ENCODE assay signal across 13 mouse cellular contexts in the genomic region with DNA sequence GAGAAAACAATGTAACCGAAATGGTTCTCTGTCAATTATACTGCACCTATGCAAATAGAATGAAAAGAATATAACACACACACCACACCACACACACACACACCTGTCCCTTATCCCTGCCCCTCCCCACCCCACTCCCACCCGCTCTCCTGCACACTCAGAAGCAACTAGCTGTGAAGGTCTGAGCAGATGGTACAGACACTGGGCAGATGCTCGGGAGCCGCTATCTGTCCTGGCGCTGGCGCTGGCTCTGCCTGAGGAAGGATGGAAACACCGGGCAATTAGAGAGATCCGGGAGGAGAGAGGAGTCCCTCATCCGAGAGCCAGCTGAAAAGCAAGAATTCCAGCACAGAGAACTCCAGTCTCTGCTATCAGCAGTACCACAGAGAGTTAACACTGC. TPM values are rescaled to one million over a fixed set of nuclear protein-coding genes. Genes with fewer than 3 reads are reported as not detected.
DNase-seq lines count a peak whose midpoint lies in the region; ATAC-seq and TF ChIP-seq lines count a peak whose summit lies in the region.
"Had no signal": no experiment of that assay in that cellular context is flagged by ENCODE, and none has a peak within 500 bp of the region (broad histone marks: within the 10 kb centered on the region; RNA-seq: fewer than 3 reads in every experiment).

No protein-coding gene starts in this region.

- H3K27me3 ChIP-seq in heart, embryonic 13.5 days (replicated peaks), result no peaks in the 10 kb centered on the region
- H3K27me3 ChIP-seq in neural tube, embryonic 14.5 days (ENCODE audit: control insufficient read depth, insufficient read depth, low read length), result no peaks in the 10 kb centered on the region
- H3K27me3 ChIP-seq: Patski had no signal

- H3K4me1 ChIP-seq in heart, embryonic 13.5 days, result peaks cover 47% of the 10 kb centered on the region
- H3K4me1 ChIP-seq in neural tube, embryonic 14.5 days (ENCODE audit: control insufficient read depth, insufficient read depth, low read length), result 0 out of 2 replicates have a peak, but pooled peaks cover 5% of the 10 kb centered on the region

- no peak for TF ChIP-seq POLR2A in brain, embryonic 14.5 days (IDR thresholded peaks at IDR 0.05; ENCODE audit: borderline replicate concordance, extremely low read depth, insufficient read depth, insufficient read length, poor library complexity, severe bottlenecking)

- WGBS in heart, embryonic 13.5 days, result 49% methylated on average over 9 of the region's 9 CpGs
- 41% methylated on average over 9 of the region's 9 CpGs for WGBS in neural tube, embryonic 14.5 days

- TF ChIP-seq CTCF in brain, embryonic 14.5 days (IDR thresholded peaks at IDR 0.05; ENCODE audit: borderline replicate concordance, extremely low read depth, insufficient read depth, insufficient read length), result no peak

- no peaks in the 10 kb centered on the region for H3K36me3 ChIP-seq in heart, embryonic 13.5 days
- no peaks in the 10 kb centered on the region for H3K36me3 ChIP-seq in neural tube, embryonic 14.5 days (ENCODE audit: control insufficient read depth, insufficient read depth, low read length)

- no peak for DNase-seq in heart, postnatal 4 days
- DNase-seq in brain, embryonic 14.5 days (ENCODE audit: low read depth), result peak; percentile 67
- peak; percentile 56 to 70 for DNase-seq in cerebellum, postnatal 10 days
- DNase-seq in adrenal gland, adult 2 months, result no peak
- DNase-seq in T-cell, adult 2 months (ENCODE audit: low spot score), result no peak
- DNase-seq: adrenal gland, postnatal 36 days; embryo, embryonic 11 days; heart, adult 18-20 months; thymus, adult 2 months had no signal

- H3K9me3 ChIP-seq in heart, embryonic 13.5 days, result no peaks in the 10 kb centered on the region
- no peaks in the 10 kb centered on the region for H3K9me3 ChIP-seq in neural tube, embryonic 14.5 days (ENCODE audit: control insufficient read depth, low read length)

- no peak for ATAC-seq in heart, embryonic 13.5 days (ENCODE audit: extremely low read depth, insufficient number of reproducible peaks, low FRiP score, low TSS enrichment)
- ATAC-seq in neural tube, embryonic 14.5 days (ENCODE audit: low read depth), result peak; percentile 68
- ATAC-seq: Patski had no signal

- no peak overlapping the region for H3K27ac ChIP-seq in heart, embryonic 13.5 days (replicated peaks)
- no peak overlapping the region for H3K27ac ChIP-seq in neural tube, embryonic 14.5 days (ENCODE audit: low read depth, low read length)
- H3K27ac ChIP-seq: kidney, postnatal 0 days had no signal

- peak overlapping the region; percentile 2; the same call in 1 of the 2 replicates for H3K9ac ChIP-seq in heart, embryonic 13.5 days
- H3K9ac ChIP-seq in neural tube, embryonic 14.5 days (replicated peaks; ENCODE audit: low read depth, low read length), result no peak overlapping the region

- H3K4me2 ChIP-seq in heart, embryonic 13.5 days, result no peak overlapping the region
- no peak overlapping the region for H3K4me2 ChIP-seq in neural tube, embryonic 14.5 days (ENCODE audit: low read depth, low read length)

- no peak overlapping the region for H3K4me3 ChIP-seq in heart, embryonic 13.5 days
- no peak overlapping the region for H3K4me3 ChIP-seq in neural tube, embryonic 14.5 days (ENCODE audit: low read depth, low read length)

RNA-seq across cellular contexts. Expression of a gene that starts 42.3 kb away (rescaled TPM):
- 26.1 and 29.3 TPM in 2 replicates for polyA plus RNA-seq in heart, embryonic 13.5 days (2015; fragmentation: Nextera tagmentation; extraction: Ambion mirVana)
- total RNA-seq in heart, postnatal 4 days (2021), result 10 to 100 TPM; 60.9 to 66.7 TPM
- 19.9 and 47.9 TPM in 2 replicates for polyA plus RNA-seq in brain, embryonic 14.5 days (2012; rRNA removed)
- polyA plus RNA-seq in neural tube, embryonic 14.5 days (2014; fragmentation: Nextera tagmentation; extraction: Ambion mirVana), result 129 and 132 TPM in 2 replicates
- total RNA-seq in adrenal gland, adult 2 months (2021), result 10 to 100 TPM; 58.3 to 76.7 TPM
- 8.4 and 20.0 TPM in 2 replicates for polyA plus RNA-seq in adrenal gland, adult 2 months (2012; rRNA removed)

Comparison
In these comparisons a context has a peak if more than half of its experiments do, and no peak if none do; other contexts are left out.
1. DNase-seq: peak in brain, embryonic 14.5 days (single experiment) and cerebellum, postnatal 10 days (2 of 2); none in heart, postnatal 4 days (single experiment), adrenal gland, adult 2 months (single experiment) and T-cell, adult 2 months (single experiment).